Mouse (Mus musculus): ENCODE results near the gene Gng3.
"Not testable (repeated sequence)": the region's sequence is repeated elsewhere in the genome, so short reads cannot be mapped to it uniquely, and the experiment has no call there.

Gng3 gene

GRCm38 (mm10) chr19:8844371-8845129 is 5.6 kb upstream of the Gng3 start:
- peak; percentile 83 for DNase-seq (ENCODE audit: low read depth)

GRCm38 (mm10) chr19:8842961-8843360 is 4.0 kb upstream of the Gng3 start:
- no peak for DNase-seq (ENCODE audit: low read depth)

- DNase-seq (ENCODE audit: low read depth) = no peak
Observed at GRCm38 (mm10) chr19:8841012-8841411, 2.0 kb upstream of the Gng3 start.

GRCm38 (mm10) chr19:8839908-8840791 is 1.2 kb upstream of the Gng3 start:
- DNase-seq (ENCODE audit: low read depth) = peak; percentile 79

- DNase-seq (ENCODE audit: low read depth) = no peak
Observed at GRCm38 (mm10) chr19:8838041-8838730, 808 bp downstream of the Gng3 start.

GRCm38 (mm10) chr19:8837251-8837791 is 1.7 kb downstream of the Gng3 start, which contains the start of gene Bscl2:
Bscl2 (plus strand) TSS chr19:8837467.
- DNase-seq (ENCODE audit: low read depth) = no peak

GRCm38 (mm10) chr19:8836327-8836726 is 2.7 kb downstream of the Gng3 start:
- DNase-seq (ENCODE audit: low read depth) = not testable (repeated sequence)

GRCm38 (mm10) chr19:8832971-8833370 is 6.0 kb downstream of the Gng3 start:
- no peak for DNase-seq (ENCODE audit: low read depth)

- no peak for DNase-seq (ENCODE audit: low read depth)
Observed at GRCm38 (mm10) chr19:8831262-8831661, 7.7 kb downstream of the Gng3 start.

GRCm38 (mm10) chr19:8830664-8831063 is 8.3 kb downstream of the Gng3 start:
- no peak for DNase-seq (ENCODE audit: low read depth)

GRCm38 (mm10) chr19:8829660-8830059 is 9.3 kb downstream of the Gng3 start, which contains the start of gene AC129217.1:
AC129217.1 (plus strand) TSS chr19:8829773.
- DNase-seq (ENCODE audit: low read depth) = peak; percentile 52

- DNase-seq (ENCODE audit: low read depth) = no peak
Observed at GRCm38 (mm10) chr19:8822696-8823095, 16.3 kb downstream of the Gng3 start.

- no peak for DNase-seq (ENCODE audit: low read depth)
Observed at GRCm38 (mm10) chr19:8821146-8821545, 17.8 kb downstream of the Gng3 start.

- DNase-seq (ENCODE audit: low read depth) = no peak
Observed at GRCm38 (mm10) chr19:8820424-8820956, 18.5 kb downstream of the Gng3 start.

GRCm38 (mm10) chr19:8819596-8820423 is 19.2 kb downstream of the Gng3 start, which contains the start of gene Hnrnpul2:
Hnrnpul2 (plus strand) TSS chr19:8820010.
- DNase-seq (ENCODE audit: low read depth) = peak; percentile 99

GRCm38 (mm10) chr19:8818801-8819595 is 20.0 kb downstream of the Gng3 start, which contains the start of gene Ttc9c:
Ttc9c (minus strand) TSS chr19:8819333.
- DNase-seq (ENCODE audit: low read depth) = peak; percentile 100

- DNase-seq (ENCODE audit: low read depth) = no peak
Observed at GRCm38 (mm10) chr19:8818301-8818798, 20.6 kb downstream of the Gng3 start.

GRCm38 (mm10) chr19:8817001-8817400 is 22.0 kb downstream of the Gng3 start:
- DNase-seq (ENCODE audit: low read depth) = no peak

- DNase-seq (ENCODE audit: low read depth) = peak; percentile 51
Observed at GRCm38 (mm10) chr19:8815812-8816211, 23.2 kb downstream of the Gng3 start.

- no peak for DNase-seq (ENCODE audit: low read depth)
Observed at GRCm38 (mm10) chr19:8806810-8807209, 32.2 kb downstream of the Gng3 start.

Measured in 416B (cell line).